Mouse (Mus musculus): Measurements from ENCODE around the gene Slc9a8. TPM values are rescaled to one million over a fixed set of nuclear protein-coding genes. Genes with fewer than 3 reads are reported as not detected.

Gene Slc9a8
- 11.0 and 12.4 TPM in 2 replicates for polyA plus RNA-seq (2015; fragmentation: Nextera tagmentation; extraction: Ambion mirVana)

DNA sequence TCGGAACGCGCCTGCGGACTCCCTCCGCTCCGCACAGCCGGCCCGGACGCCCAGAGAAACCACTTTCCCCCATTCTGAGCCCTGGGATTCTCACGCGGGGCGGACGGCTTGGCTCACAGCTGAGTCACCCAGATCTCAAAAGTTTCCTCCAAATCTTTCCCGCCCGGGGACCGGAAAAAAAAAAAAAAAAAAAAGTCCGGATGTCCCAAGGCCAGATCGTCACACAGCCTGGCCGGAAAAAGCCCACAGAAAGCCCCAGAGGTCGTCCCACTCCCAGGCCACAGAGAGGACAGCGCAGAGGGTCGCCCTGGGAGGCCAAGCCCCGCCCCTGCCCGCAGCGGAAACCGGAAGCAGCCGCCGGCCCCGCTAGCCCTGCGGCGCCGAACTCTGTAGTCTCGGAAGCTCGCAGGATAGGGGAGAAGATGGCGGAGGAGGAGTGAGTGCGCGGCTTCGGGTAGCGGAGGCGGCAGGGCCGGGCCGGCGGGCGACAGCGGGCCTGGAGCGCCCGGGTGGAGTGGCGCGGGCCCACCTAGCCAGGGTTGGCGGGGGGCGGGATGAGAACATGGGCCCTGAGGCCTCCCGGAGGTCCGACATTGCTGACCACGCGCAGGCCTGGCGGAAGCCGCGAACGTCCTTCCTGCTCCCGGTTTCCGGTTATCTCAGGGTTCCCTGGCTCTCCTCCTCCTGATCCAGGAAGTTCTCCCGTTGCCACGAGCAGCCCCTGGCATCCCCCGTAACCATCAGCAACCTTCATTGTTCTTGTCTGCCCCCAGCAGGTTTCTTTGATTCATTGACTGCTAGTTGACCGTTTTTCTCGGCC, at the start of gene Slc9a8:
Gene Slc9a8, plus strand, starts transcription at position 383 of the 820 bp plus-strand sequence.

DNA sequence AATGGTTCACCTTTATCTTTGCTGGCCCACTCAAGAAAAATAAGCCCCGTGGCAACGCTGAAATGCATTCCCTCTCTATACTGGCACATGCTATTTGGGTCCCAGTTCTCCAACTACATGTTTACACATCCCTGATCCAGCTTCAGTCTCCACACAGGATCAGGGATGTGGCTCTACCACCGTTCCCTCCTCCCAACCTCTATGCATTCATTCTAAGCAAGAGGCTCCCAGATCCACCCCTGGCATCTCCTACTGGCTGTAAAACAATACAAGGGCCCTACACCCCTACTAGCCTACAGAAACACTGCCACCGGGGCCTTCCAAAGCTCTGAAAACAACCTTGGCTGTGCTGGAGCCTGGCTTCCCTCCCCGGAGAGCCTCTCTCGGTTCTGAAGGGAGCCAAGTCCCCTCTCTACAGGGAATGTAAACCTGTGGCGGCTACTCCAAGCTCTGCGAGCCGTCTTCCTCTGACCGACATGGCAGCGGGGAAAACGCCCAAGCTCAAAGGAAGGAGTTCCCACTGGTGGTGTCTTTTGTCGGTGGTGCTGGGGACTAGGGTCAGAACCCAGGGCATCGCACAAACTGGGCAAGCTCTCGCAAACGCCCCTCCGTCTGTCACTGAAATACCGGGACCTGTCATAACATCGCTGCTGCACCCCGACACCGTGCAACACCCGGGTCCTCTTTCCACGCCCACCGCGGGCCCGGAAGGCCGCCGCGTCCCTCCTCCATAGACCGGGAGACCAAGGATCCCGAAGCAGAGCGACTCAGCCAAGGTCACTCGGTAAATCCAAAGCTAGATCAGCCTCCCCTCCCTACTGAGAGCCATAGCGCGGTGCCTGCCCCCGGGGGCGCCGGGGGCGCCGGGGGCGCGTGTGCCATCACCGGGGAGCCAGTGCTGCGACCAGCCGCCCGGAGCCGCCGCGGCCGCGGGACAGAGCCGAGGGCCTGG, 70.5 kb downstream of the Slc9a8 start, which contains the start of gene Rnf114:
Gene Rnf114, plus strand, starts transcription at position 889 of the 952 bp plus-strand sequence.

DNA sequence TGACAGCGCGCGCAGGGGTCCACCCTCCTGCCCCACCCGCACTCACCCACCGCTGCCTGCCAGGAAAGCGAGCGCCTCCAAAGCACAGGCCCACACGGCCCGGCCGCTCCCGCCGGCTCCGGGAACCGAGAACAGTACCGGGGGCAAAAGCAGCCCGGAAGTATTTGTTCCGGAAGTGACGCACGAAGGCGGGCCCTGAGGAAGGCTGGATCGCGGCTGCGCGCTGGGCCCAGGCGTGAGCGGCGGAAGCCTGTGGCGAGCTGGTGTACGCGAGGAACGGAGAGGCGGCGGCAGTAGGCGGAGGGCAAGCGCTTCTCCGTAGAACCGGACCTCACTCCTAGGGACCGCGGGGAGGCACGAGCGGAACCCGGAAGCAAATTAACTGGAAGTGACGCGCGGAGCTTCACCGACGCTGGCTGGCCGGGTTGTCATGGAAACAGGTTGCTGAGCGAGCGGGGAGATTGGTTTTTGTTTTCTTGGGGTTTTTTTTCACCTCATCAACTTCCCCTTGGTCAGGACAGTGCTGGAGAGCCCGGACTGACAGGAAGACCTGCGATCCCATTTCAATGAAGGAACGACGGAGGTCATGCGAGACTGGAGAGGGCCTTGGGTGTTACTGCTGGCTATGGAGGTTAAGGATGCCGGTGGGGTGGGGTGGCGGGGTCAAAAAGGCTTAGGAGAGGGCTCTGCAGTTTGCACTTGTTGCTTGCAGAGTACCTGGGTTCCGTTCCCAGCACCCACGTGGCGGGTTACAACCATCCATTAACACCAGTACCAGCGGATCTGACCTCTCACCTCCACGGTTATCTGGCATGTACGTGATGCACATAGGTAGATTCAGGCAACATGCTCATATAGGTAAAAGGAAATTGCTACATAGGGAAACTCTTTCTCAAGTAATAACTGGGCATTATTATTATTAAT, 71.5 kb downstream of the Slc9a8 start, which contains the start of gene Spata2:
Gene Spata2, minus strand, starts transcription at position 175 of the 924 bp plus-strand sequence.

Other genes with a start within 250 kb of the Slc9a8 start
- 3.1 and 3.7 TPM in 2 replicates for gene Kcnb1, start 231.6 kb upstream of the Slc9a8 start, polyA plus RNA-seq (2015; fragmentation: Nextera tagmentation; extraction: Ambion mirVana)
- 22.2 and 22.4 TPM in 2 replicates for gene Ptgis, start 181.1 kb upstream of the Slc9a8 start, polyA plus RNA-seq (2015; fragmentation: Nextera tagmentation; extraction: Ambion mirVana)
- 8.7 and 10.5 TPM in 2 replicates for gene B4galt5, start 72.5 kb upstream of the Slc9a8 start, polyA plus RNA-seq (2015; fragmentation: Nextera tagmentation; extraction: Ambion mirVana)
- gene Rnf114, start 70.9 kb downstream of the Slc9a8 start, polyA plus RNA-seq (2015; fragmentation: Nextera tagmentation; extraction: Ambion mirVana) = 30.3 and 32.3 TPM in 2 replicates
- 6.1 and 6.8 TPM in 2 replicates for gene Spata2, start 71.2 kb downstream of the Slc9a8 start, polyA plus RNA-seq (2015; fragmentation: Nextera tagmentation; extraction: Ambion mirVana)
- 11.9 and 16.6 TPM in 2 replicates for gene Snai1, start 116.5 kb downstream of the Slc9a8 start, polyA plus RNA-seq (2015; fragmentation: Nextera tagmentation; extraction: Ambion mirVana)
- 232 and 235 TPM in 2 replicates for gene Ube2v1, start 210.4 kb downstream of the Slc9a8 start, polyA plus RNA-seq (2015; fragmentation: Nextera tagmentation; extraction: Ambion mirVana)
- gene Gm20431, start 239.8 kb downstream of the Slc9a8 start, polyA plus RNA-seq (2015; fragmentation: Nextera tagmentation; extraction: Ambion mirVana) = 2.4 and 4.0 TPM in 2 replicates

All from skeletal muscle tissue, postnatal 0 days (tissue).